Mouse (Mus musculus): ENCODE data around the gene Inpp5b. TPM values are rescaled to one million over a fixed set of nuclear protein-coding genes. Genes with fewer than 3 reads are reported as not detected.
A peak's percentile ranks its signal among the peaks of the same experiment; 100 is the strongest.
"Not testable (repeated sequence)": the region's sequence is repeated elsewhere in the genome, so short reads cannot be mapped to it uniquely, and the experiment has no call there.

The Inpp5b gene
- total RNA-seq (2021), result 10 to 100 TPM in 1 of 2 experiments, 1 to 10 TPM in 1; 9.0 to 14.5 TPM
- long read RNA-seq, experiment 1, partial matches to known transcripts, result 9 of 18 reads
- long read RNA-seq, experiment 1, other reads (novel, unspliced or antisense), result 5 of 18 reads
- long read RNA-seq, experiment 2, partial matches to known transcripts, result 9 of 16 reads
- long read RNA-seq, experiment 2, other reads (novel, unspliced or antisense), result 3 of 16 reads

DNA sequence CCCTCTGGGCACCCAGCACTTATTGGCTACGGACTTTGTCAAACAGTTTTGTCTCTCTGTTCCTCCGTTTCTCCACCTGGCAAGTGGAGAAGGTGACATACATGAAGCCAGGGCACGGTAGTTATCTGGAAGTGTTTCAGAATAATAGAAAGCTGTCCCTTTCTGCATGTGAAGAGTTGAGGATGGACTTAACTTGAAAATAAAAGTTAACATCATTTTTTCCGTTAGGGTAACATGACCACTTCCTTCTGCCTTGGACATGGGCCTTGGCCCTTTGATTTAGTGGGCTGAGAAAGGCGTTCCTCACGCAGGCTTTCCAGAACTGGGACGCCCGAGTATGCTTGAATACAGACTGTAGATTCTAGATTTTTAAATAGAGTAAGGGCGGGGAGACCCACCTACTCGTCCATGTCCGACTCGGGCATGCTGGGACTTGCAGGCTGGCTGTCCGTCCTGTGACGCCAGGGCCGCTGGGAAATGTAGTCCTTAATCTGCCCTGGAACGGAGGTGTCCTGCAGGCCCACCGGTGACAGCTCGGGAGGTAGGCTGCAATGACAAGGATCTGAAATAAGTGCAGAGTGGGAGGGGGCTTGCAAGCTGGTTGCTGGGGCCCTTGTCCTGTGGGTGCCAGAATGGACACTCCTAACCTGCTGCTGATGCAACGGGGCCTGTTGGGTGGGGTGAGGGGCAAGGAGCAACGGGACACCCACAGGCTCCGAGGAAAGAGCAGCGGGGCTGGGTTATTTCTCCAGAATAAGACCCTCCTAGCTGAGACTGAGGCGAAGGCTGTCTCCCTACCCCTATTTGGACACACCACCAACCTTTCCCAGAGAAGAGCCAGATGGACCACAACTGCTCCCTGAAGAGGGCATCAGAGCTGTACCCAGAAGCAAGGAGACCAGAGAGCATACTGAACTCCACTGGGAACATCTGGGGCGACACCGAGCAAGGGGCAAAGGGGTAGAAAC lies at the start of gene Inpp5b:
Inpp5b (plus strand) TSS at position 475 of the 968 bp plus-strand sequence.
- peak; percentile 71 for DNase-seq

GRCm38 (mm10) chr4:124692416-124692861 lies 49.2 kb upstream of the Inpp5b start:
- no peak for DNase-seq

- DNase-seq, result peak; percentile 79
Measured at GRCm38 (mm10) chr4:124693135-124693894, 48.3 kb upstream of the Inpp5b start, which contains the start of gene Utp11. TSS of gene Utp11 (minus strand) at chr4:124693600.

GRCm38 (mm10) chr4:124694572-124694971 lies 47.1 kb upstream of the Inpp5b start:
- DNase-seq, result no peak

DNA sequence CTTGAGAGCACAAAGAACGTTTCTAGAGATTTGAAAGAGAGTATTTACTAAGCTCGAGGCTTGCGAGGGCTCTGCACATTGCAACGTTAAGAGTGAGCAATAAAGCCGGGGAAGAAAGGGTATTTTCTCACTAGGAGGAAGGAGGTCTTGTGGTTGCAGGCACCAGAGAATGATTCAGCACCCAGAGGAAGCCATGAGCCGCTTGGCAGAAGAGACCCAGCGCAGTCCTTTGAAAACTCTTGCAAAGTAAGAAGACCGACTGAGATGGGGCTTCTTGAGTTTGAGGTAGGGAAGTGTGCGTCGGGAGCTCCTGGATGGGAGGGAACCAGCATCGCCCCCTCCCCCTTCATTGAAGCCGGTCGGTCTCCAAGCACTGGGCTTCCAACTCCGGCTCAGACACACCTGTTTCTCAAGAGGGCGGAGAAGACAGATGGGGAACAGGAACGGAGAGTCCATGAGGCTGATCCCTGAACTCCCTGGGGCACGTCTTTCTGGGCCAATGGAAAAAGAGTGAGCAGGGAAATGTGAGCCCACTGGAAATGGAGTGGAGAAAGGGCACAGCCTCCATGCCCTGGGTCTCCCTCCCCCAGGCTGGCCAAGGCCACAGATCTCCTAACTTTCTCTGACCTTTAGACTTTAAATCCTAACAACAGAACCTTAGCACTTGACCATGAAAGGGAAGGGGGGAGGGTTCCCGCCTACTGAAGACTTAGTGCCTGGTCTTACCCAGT lies 45.7 kb upstream of the Inpp5b start:
- no peak for DNase-seq

- DNase-seq, result peak; percentile 13
Measured at GRCm38 (mm10) chr4:124699791-124700190, 41.9 kb upstream of the Inpp5b start.

- DNase-seq, result peak; percentile 79
Measured at GRCm38 (mm10) chr4:124700248-124700971, 41.2 kb upstream of the Inpp5b start, which contains the start of gene Fhl3. TSS of gene Fhl3 (plus strand) at chr4:124700701.

DNA sequence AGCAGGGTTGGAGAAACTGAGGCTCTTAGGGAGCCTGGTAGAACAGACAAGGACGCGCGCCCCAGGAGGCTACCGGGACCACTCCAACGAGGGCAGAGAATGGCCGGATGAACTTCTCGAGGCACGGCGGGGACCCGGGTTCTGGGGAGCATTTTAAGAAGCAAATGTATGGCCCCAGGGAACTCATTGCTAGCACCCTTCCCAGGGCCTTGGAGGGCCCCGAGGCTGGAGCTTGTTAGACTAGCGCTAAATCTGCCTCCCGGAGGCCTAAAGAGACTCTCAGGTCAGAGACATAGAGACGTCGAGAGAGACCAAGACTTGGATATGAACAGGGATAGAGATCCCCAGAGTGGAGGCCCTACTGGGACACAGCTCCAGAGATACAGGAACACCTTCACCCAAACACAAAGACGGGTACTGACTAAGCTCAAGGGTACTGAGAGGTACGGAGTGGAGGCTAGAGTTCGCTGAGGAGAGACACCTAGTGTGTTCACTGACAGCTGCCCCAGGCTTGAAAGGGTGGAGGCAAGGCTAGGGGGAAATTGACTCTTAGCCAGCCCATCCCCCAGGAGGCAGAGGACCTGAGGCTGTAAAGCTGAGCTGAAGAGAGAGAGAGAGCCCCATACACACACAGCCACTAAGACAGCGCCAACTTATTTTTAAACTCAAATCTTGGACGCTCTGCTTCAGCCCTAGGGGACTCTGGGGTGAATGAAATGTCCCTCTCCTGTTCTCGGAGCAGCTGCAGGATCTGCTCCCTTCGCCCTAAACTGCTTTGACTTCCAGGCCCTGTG lies 40.4 kb upstream of the Inpp5b start:
- peak; percentile 49 for DNase-seq

GRCm38 (mm10) chr4:124701916-124702315 lies 39.7 kb upstream of the Inpp5b start:
- peak; percentile 39 for DNase-seq

DNA sequence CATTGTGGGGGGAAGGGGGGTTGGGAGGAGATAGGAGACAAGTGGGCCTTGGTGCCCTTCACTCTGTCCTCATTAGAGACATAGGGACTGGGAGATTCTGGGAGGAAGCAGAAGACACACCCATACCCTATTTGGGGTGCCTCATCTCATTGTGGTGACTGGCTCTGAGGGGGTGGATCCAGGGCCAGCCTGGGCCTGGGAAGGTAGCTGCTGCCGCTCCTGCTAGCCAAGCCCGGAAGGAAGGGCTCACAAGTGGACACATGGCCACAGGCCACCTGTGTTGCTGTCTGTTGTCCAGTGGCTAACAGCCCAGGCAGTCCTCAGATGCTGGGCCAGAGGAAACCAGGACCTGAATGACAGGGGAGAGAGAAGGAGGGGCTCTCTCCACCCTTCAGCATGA lies 38.2 kb upstream of the Inpp5b start:
- DNase-seq, result peak; percentile 37

DNA sequence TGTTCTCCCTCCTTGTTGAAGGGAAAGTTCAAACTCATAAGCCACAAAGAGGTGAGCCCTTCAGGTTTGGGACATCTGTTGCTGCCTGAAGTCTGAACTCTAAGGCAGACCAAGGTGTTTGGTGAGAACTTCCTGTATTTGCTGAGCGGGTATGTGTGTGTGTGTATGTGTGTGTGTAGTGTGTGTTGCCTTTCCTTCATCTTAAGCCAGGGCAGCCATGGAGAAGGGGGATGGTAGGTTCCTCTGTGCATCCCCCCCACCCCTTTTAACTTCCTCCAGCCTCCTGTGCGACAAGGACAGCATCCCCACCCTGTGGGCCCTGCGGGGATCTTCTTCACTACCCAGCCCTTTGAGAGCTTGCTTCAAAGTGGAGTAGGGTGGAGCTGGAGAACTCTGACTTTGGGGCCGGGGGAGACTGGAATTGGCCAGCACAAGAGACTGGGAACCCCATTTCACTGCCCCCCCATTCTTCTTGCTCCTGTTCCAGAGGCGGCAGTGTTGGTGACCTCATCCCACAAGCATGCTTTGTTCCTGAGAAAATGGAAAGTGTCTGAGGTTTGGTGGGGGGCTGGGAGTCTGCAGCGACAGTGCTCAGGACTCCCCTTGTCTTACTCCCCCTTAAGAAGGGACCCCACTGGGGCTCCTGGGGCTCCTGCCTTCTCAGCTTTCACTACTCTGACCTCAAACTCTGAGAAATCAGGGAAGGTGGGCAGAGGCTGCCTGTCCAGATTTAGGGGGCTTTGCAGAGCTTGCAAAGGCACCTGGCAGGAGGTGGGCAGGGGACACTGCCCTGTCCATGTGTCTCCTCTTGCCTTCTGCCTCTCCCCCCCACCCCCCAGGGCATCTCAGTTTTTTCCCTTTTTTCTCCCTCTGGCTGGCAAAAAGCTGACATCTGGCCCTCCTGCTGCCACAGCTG lies 37.5 kb upstream of the Inpp5b start:
- no peak for DNase-seq

- peak; percentile 43 for DNase-seq
Measured at GRCm38 (mm10) chr4:124704797-124705474, 36.7 kb upstream of the Inpp5b start.

GRCm38 (mm10) chr4:124705661-124706269 lies 35.9 kb upstream of the Inpp5b start:
- no peak for DNase-seq

GRCm38 (mm10) chr4:124707381-124708199 lies 34.1 kb upstream of the Inpp5b start:
- DNase-seq, result not testable (repeated sequence)

GRCm38 (mm10) chr4:124708200-124708517 lies 33.5 kb upstream of the Inpp5b start:
- DNase-seq, result not testable (repeated sequence)

DNA sequence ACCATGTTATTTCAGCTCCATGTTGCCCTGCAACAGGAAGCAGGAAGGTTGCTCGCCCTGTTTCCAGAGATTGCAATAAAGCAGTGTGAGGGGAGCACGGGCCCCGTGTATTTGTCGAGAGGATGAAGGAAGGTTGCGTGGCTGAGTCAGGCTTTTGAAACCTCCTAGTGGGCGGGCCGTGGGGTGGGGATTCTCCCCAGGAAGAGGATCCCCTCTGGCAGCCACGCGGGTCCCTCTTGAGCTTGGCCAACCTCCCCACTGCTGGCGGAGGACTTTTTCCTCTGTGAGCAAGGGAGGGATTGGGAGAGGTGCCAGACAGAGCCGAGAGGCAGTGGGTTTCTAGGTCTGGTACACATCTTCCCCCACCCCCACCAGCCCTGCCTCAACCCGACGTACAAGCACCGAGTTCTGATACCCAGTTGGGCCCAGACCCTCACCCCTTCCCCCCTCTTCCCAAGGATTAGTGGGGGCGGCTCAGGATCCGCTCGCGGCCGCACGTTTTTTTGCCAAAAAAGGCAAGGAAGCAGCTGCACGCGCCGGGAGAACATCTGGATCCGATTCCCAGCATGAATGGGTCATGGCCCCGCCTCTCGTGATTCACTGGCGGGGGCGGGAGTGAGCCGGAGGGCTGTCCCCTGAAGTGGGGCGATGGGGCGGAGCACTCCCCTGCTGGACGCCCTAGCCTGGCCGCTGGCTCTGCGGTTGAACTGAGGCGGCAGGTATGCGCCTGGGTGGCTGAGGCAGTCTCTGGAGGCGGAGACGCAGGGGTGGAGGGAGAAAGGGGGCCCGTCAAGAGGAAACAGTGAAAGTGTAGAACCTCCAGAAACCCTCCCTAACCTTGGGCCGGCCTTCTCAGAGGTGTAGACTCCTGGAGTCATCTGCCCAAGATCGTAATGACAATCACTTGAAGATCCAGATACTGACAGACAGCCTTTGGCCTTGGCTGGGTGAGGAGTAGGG lies 32.9 kb upstream of the Inpp5b start:
- DNase-seq, result peak; percentile 88

Data from gastrocnemius, postnatal 10 days (tissue).